Mouse (Mus musculus) intestine, embryonic 15.5 days (tissue): ENCODE measurements at regions not wholly inside any gene's neighbourhood (a gene's known extent, or its start where the extent isn't known, plus 50 kb on each side); places are given as distances from the start of the nearest gene placed in this dataset.
"Not testable (repeated sequence)": the region's sequence is repeated elsewhere in the genome, so short reads cannot be mapped to it uniquely, and the experiment has no call there.

Experiments
- ATAC-seq: fragments of 200-750 bp; cut with Nextera tagmentation; 2 replicates; pipeline ENCODE4 v1.8.0; 2017; ENCODE audit warnings: moderate TSS enrichment, moderate library complexity
- H3K27ac ChIP-seq: fragments of 300-500 bp; sonication (generic); 2 replicates; pipeline ENCODE4 v1.5.1; 2015; ENCODE audit warnings: mild to moderate bottlenecking, inconsistent platforms
- H3K27me3 ChIP-seq: fragments of 300-500 bp; sonication (generic); replicated peaks from 2 replicates; pipeline ENCODE4 v1.6.1; 2015; ENCODE audit warnings: inconsistent platforms
- H3K36me3 ChIP-seq: fragments of 300-500 bp; sonication (generic); 2 replicates; pipeline ENCODE4 v1.6.1; 2015; ENCODE audit warnings: inconsistent platforms
- H3K4me1 ChIP-seq: fragments of 300-500 bp; sonication (generic); replicated peaks from 2 replicates; pipeline ENCODE4 v1.6.1; 2015; ENCODE audit warnings: inconsistent platforms
- H3K4me2 ChIP-seq: fragments of 300-500 bp; sonication (generic); replicated peaks from 2 replicates; pipeline ENCODE4 v1.6.1; 2015; ENCODE audit warnings: mild to moderate bottlenecking, inconsistent platforms
- H3K4me3 ChIP-seq: fragments of 300-500 bp; sonication (generic); replicated peaks from 2 replicates; pipeline ENCODE4 v1.5.1; 2015; ENCODE audit warnings: inconsistent platforms
- H3K9ac ChIP-seq: fragments of 300-500 bp; sonication (generic); 2 replicates; pipeline ENCODE4 v1.6.1; 2015; ENCODE audit warnings: inconsistent platforms
- H3K9me3 ChIP-seq: fragments of 300-500 bp; sonication (generic); 2 replicates; pipeline ENCODE4 v1.6.1; 2016; ENCODE audit warnings: inconsistent platforms
- WGBS: fragments of 180-500 bp; shearing (Covaris S2); methylation state at CpG from one replicate; pipeline ENCODE4 v1.1.7; 2015; 5-methylcytosine and 5-hydroxymethylcytosine counted together

DNA sequence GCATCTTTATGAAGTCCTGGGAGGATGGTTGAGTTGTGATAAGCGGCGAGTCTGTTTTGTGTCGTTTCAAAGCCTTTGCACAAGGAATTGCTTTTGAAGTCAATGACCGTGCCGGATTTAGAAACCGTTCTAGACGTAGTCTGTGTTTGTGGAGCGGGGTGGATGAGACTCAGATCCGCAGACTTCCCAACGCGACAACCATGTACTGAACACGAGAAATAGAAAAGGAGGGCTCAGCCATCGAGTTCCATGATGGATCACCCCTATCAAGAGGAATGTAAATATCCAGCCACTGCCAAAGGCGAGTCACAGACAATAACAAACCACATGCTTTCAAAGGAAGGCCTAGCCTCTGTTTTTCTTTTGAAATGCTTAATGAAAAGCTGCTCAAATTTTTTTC is 120.5 kb downstream of the Mterf1b start:
- H3K36me3 ChIP-seq = no peaks in the 10 kb centered on the region
- H3K4me3 ChIP-seq = no peak overlapping the region
- H3K27ac ChIP-seq = peak overlapping the region; percentile 48; the same call in 1 of the 2 replicates
- H3K27me3 ChIP-seq = no peaks in the 10 kb centered on the region
- peak; percentile 88 for ATAC-seq
- no peaks in the 10 kb centered on the region for H3K9me3 ChIP-seq
- no peak overlapping the region for H3K9ac ChIP-seq
- WGBS = 44% methylated on average over 14 of the region's 14 CpGs
- peak overlapping the region; percentile 31 for H3K4me2 ChIP-seq
- H3K4me1 ChIP-seq = 0 out of 2 replicates have a peak, but pooled peaks cover 2% of the 10 kb centered on the region

DNA sequence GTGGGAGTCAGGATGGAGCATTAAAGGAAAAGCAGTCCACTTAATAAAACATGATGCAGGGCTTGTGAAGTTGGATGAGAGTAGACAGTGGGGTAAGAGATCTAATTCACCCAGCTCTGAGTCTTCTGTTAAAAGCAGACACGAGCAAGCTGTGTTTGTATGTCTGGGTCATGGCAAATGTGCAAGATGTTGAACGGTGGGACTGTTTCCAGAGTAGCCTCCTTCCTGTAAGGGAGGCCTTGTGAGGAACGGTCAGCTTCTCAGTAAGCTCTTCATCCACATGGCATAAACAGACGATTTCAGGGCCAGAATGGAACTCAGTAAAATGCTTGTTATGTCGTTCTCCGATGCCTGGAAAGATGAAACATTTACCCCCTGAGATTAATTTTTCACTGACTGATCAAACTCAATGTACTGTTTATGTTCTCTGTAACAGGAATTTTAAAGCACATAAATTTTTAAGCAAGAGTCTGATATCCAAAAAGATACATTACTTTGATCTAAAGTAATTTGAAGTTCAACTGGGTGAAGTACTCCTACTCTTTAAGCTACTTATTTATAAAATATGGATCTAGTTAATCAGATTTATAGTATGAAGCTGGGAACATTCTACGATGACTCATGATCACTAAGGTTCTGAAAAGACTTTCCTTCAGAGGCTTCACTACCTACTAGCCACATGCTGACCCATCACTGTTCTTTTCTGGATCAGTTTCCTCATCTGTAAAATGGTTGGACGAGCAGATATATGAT is 130.6 kb downstream of the Mterf1b start:
- Histone ChIP-seq H3K36me3 (no peaks in the 10 kb centered on the region), H3K27ac (0 out of 2 replicates have a peak overlapping the region, but pooled peaks have one; percentile 27), H3K4me3 (no peak overlapping the region), H3K9ac (no peak overlapping the region), H3K4me1 (peaks cover 2% of the 10 kb centered on the region; the same call in 1 of the 2 replicates), H3K9me3 (no peaks in the 10 kb centered on the region), H3K4me2 (no peak overlapping the region), H3K27me3 (no peaks in the 10 kb centered on the region)
- 36% methylated on average over 8 of the region's 8 CpGs for WGBS
- peak; percentile 48 for ATAC-seq

GRCm38 (mm10) chr5:4323387-4323704 is 131.2 kb downstream of the Mterf1b start:
- Histone ChIP-seq H3K36me3 (no peaks in the 10 kb centered on the region), H3K9me3 (no peaks in the 10 kb centered on the region), H3K27me3 (no peaks in the 10 kb centered on the region), H3K27ac (0 out of 2 replicates have a peak overlapping the region, but pooled peaks have one; percentile 27), H3K4me1 (peaks cover 2% of the 10 kb centered on the region; the same call in 1 of the 2 replicates), H3K4me2 (no peak overlapping the region), H3K4me3 (no peak overlapping the region), H3K9ac (no peak overlapping the region)
- WGBS = 78% methylated on average over 2 of the region's 2 CpGs
- no peak for ATAC-seq

DNA sequence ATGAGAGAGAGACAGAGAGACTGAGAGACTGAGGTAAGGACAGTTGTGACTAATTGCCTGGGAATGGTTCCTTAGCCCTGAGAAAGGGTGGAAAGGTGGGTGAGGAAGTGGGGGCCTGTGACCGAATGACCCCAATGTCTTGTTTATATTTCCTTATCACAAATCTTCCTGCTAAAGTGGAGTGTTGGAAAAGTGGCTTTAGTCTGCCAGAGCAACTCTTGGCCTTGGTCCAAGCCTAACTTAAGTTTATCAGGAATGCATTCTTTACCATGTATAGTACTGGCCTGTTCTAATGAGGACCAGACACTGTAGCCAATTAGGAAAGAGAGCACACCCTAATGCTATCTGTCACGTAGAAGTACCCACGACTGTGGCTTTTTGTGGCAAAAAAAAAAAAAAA is 133.6 kb downstream of the Mterf1b start:
- 3% methylated on average over 3 of the region's 3 CpGs for WGBS
- Histone ChIP-seq H3K4me1 (peaks cover 2% of the 10 kb centered on the region; the same call in 1 of the 2 replicates), H3K4me3 (no peak overlapping the region), H3K9ac (no peak overlapping the region), H3K36me3 (no peaks in the 10 kb centered on the region), H3K27ac (no peak overlapping the region), H3K27me3 (no peaks in the 10 kb centered on the region), H3K9me3 (no peaks in the 10 kb centered on the region), H3K4me2 (no peak overlapping the region)
- ATAC-seq = peak; percentile 91

DNA sequence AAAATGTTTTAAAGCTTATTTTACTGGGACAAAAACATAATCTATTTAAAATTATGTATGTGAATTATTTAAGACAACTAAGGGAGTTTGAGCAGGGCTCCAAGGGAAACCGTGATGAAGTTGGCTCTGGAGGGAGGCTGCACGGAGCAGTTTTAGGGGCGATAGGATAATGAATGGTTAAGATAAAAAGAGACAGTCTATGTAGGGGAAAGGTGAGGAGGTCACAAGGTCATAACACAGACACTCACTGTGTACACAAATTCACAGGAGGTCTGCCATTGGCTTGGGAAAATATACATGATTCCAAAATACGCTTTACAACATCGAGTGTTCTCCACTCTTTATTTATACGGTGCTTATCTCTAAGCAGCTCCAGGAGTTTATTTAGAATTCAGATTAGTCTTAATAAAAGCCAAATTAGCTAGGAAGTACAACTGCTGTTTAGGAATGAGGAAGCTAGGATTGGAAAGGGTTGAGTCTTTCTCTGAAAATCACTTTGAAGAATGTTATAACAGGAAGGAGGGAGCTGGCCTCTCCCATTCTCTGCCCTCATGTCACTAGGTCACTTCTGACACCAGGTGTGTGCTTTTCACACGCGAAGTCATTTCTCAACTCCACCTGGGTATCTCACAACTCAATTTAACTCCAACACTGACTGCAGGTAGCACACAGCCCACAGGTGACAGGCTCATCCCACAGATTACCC is 134.3 kb downstream of the Mterf1b start:
- Histone ChIP-seq H3K36me3 (no peaks in the 10 kb centered on the region), H3K4me3 (no peak overlapping the region), H3K27ac (peak overlapping the region; percentile 32; the same call in 1 of the 2 replicates), H3K27me3 (no peaks in the 10 kb centered on the region), H3K9ac (no peak overlapping the region), H3K9me3 (no peaks in the 10 kb centered on the region), H3K4me2 (no peak overlapping the region), H3K4me1 (peaks cover 2% of the 10 kb centered on the region; the same call in 1 of the 2 replicates)
- 15% methylated on average over 8 of the region's 8 CpGs for WGBS
- peak; percentile 60 for ATAC-seq

DNA sequence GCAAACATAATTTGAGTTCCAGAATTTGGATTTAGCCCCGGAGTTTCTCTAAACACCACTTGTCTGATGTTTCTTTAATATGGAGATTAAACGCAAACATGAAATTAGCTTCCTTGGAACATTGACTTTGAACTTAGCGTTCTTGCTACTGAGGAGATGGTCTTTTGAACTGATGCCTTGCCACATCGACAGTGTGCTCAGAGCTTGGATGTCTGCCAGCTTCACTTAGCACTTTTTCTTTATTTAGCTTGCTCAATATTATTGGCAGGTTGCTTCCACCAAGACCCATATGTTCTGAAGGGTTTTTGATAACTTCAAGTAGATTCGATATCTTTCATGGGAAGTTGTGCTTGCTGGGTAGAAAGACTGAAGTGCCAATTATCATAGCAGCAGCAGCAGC is 143.5 kb downstream of the Mterf1b start:
- Histone ChIP-seq H3K9me3 (no peaks in the 10 kb centered on the region), H3K4me2 (no peak overlapping the region), H3K27me3 (no peaks in the 10 kb centered on the region), H3K27ac (no peak overlapping the region), H3K4me3 (no peak overlapping the region), H3K9ac (no peak overlapping the region), H3K4me1 (no peaks in the 10 kb centered on the region), H3K36me3 (no peaks in the 10 kb centered on the region)
- no peak for ATAC-seq
- WGBS = 56% methylated on average over 5 of the region's 5 CpGs

DNA sequence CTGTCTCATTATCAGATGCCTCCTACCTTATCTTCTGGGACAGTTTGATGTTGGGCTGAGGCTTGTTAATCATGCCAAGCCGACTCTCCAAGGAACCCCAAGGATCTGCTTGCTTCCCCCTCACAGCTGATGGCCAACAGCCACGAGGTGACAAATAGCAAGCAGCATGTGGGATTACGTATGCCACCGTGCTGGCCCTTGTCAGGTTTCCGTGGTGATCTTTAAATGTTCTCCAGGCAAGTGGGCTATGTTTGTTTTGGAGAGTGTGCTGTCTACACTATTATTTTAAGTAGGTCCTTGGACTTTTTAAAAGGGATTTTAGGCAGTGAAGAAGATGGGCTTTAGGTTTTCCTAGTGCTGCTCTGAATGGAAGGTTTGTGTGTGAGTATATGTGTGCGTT is 149.8 kb downstream of the Mterf1b start:
- WGBS = 34% methylated on average over 6 of the region's 6 CpGs

GRCm38 (mm10) chr5:4344458-4344857 is 152.3 kb downstream of the Mterf1b start:
- no peak overlapping the region for H3K4me2 ChIP-seq
- H3K4me1 ChIP-seq = no peaks in the 10 kb centered on the region
- ATAC-seq = no peak
- H3K27me3 ChIP-seq = no peaks in the 10 kb centered on the region
- no peak overlapping the region for H3K27ac ChIP-seq
- H3K9me3 ChIP-seq = no peaks in the 10 kb centered on the region
- H3K9ac ChIP-seq = no peak overlapping the region
- H3K36me3 ChIP-seq = no peaks in the 10 kb centered on the region
- H3K4me3 ChIP-seq = no peak overlapping the region
- 86% methylated on average over 2 of the region's 2 CpGs for WGBS

More for the DNA sequence above, 149.8 kb downstream of the Mterf1b start:
- H3K4me3 ChIP-seq = no peak overlapping the region
- ATAC-seq = no peak
- no peaks in the 10 kb centered on the region for H3K36me3 ChIP-seq
- no peaks in the 10 kb centered on the region for H3K9me3 ChIP-seq
- H3K27me3 ChIP-seq = no peaks in the 10 kb centered on the region
- no peaks in the 10 kb centered on the region for H3K4me1 ChIP-seq
- H3K9ac ChIP-seq = no peak overlapping the region
- no peak overlapping the region for H3K4me2 ChIP-seq
- H3K27ac ChIP-seq = no peak overlapping the region

GRCm38 (mm10) chr5:4348334-4348733 is 156.2 kb downstream of the Mterf1b start:
- Histone ChIP-seq H3K4me2 (no peak overlapping the region), H3K9ac (no peak overlapping the region), H3K4me3 (no peak overlapping the region), H3K4me1 (no peaks in the 10 kb centered on the region), H3K27ac (no peak overlapping the region), H3K9me3 (no peaks in the 10 kb centered on the region), H3K27me3 (no peaks in the 10 kb centered on the region), H3K36me3 (no peaks in the 10 kb centered on the region)
- 73% methylated on average over 4 of the region's 4 CpGs for WGBS
- no peak for ATAC-seq

GRCm38 (mm10) chr5:4349943-4350342 is 157.8 kb downstream of the Mterf1b start:
- Histone ChIP-seq H3K9ac (no peak overlapping the region), H3K4me2 (no peak overlapping the region), H3K36me3 (no peaks in the 10 kb centered on the region), H3K27ac (no peak overlapping the region), H3K9me3 (no peaks in the 10 kb centered on the region), H3K4me1 (no peaks in the 10 kb centered on the region), H3K4me3 (no peak overlapping the region), H3K27me3 (no peaks in the 10 kb centered on the region)
- no peak for ATAC-seq
- WGBS = 75% methylated on average over 2 of the region's 2 CpGs

- Histone ChIP-seq H3K4me1 (no peaks in the 10 kb centered on the region), H3K4me3 (no peak overlapping the region), H3K27ac (no peak overlapping the region), H3K4me2 (no peak overlapping the region), H3K9me3 (no peaks in the 10 kb centered on the region), H3K36me3 (no peaks in the 10 kb centered on the region), H3K9ac (no peak overlapping the region), H3K27me3 (no peaks in the 10 kb centered on the region)
- ATAC-seq = no peak
- WGBS = 74% methylated on average over 7 of the region's 7 CpGs
These were observed 163.6 kb downstream of the Mterf1b start for GRCm38 (mm10) chr5:4355609-4356224.

GRCm38 (mm10) chr5:4356555-4357273 is 164.5 kb downstream of the Mterf1b start:
- not testable (repeated sequence) for H3K9me3 ChIP-seq, H3K27me3 ChIP-seq, ATAC-seq, H3K27ac ChIP-seq, H3K4me2 ChIP-seq, H3K36me3 ChIP-seq, H3K9ac ChIP-seq, H3K4me1 ChIP-seq, H3K4me3 ChIP-seq
